Mouse (Mus musculus) forebrain, embryonic 11.5 days (tissue): ENCODE data around the gene Pigp. TPM values are rescaled to one million over a fixed set of nuclear protein-coding genes. Genes with fewer than 3 reads are reported as not detected.

Source experiments
- ATAC-seq: fragments of 200-750 bp; cut with Nextera tagmentation; replicated peaks from 2 replicates; pipeline ENCODE4 v1.8.0; 2017; ENCODE audit warnings: moderate TSS enrichment; ENCODE audit not compliant: low FRiP score
- DNase-seq: peaks from one replicate; pipeline ENCODE4 v3.0.0-alpha.2; 2017; ENCODE audit warnings: low spot score
- H3K27ac ChIP-seq: fragments of 300-500 bp; sonication (generic); 2 replicates; pipeline ENCODE4 v1.5.1; 2014; ENCODE audit warnings: low read depth, low read length
- H3K27me3 ChIP-seq: fragments of 300-500 bp; sonication (generic); 2 replicates; pipeline ENCODE4 v1.6.1; 2014; ENCODE audit warnings: mild to moderate bottlenecking, low read length, mixed read lengths; ENCODE audit not compliant: control insufficient read depth, insufficient read depth
- H3K36me3 ChIP-seq: fragments of 300-500 bp; sonication (generic); 2 replicates; pipeline ENCODE4 v1.6.1; 2014; ENCODE audit warnings: mild to moderate bottlenecking, low read length, moderate library complexity, mixed read lengths; ENCODE audit not compliant: control insufficient read depth, insufficient read depth
- H3K4me1 ChIP-seq: fragments of 300-500 bp; sonication (generic); replicated peaks from 2 replicates; pipeline ENCODE4 v1.6.1; 2014; ENCODE audit warnings: low read length, mixed read lengths; ENCODE audit not compliant: control insufficient read depth, insufficient read depth
- H3K4me2 ChIP-seq: fragments of 300-500 bp; sonication (generic); 2 replicates; pipeline ENCODE4 v1.6.1; 2014; ENCODE audit warnings: low read depth, mild to moderate bottlenecking, low read length, moderate library complexity, mixed read lengths; ENCODE audit not compliant: severe bottlenecking
- H3K4me3 ChIP-seq: fragments of 300-500 bp; sonication (generic); 2 replicates; pipeline ENCODE4 v1.5.1; 2014; ENCODE audit warnings: low read depth, low read length
- H3K9ac ChIP-seq: fragments of 300-500 bp; sonication (generic); 2 replicates; pipeline ENCODE4 v1.6.1; 2014; ENCODE audit warnings: low read length
- H3K9me3 ChIP-seq: fragments of 300-500 bp; sonication (generic); 2 replicates; pipeline ENCODE4 v1.6.1; 2016; ENCODE audit warnings: low read length, mixed read lengths; ENCODE audit not compliant: control insufficient read depth
- WGBS: fragments of 180-500 bp; shearing (Covaris S2); extraction: QIAGEN DNeasy Blood & Tissue Kit; methylation state at CpG from one replicate; pipeline ENCODE4 v1.1.7; 2014; 5-methylcytosine and 5-hydroxymethylcytosine counted together
- polyA plus RNA-seq: library from polyadenylated mRNA; unstranded; fragments of >200 nt; fragmentation: Nextera tagmentation; extraction: Ambion mirVana; gene quantifications from 2 replicates; pipeline ENCODE4 v1.2.1, GENCODE M21; 2014

Gene Pigp
- polyA plus RNA-seq, 1 experiment from 2014 or later: 92.3 TPM

GRCm38 (mm10) chr16:94396641-94397040 lies 25.0 kb upstream of the Pigp start:
- Histone ChIP-seq H3K4me3 (no peak overlapping the region), H3K27me3 (no peaks in the 10 kb centered on the region), H3K27ac (no peak overlapping the region), H3K4me2 (no peak overlapping the region), H3K4me1 (no peaks in the 10 kb centered on the region), H3K36me3 (peaks cover 2% of the 10 kb centered on the region; the same call in 1 of the 2 replicates), H3K9ac (no peak overlapping the region), H3K9me3 (no peaks in the 10 kb centered on the region)
- WGBS: 89% methylated on average over 7 of the region's 7 CpGs
- DNase-seq: no peak
- no peak for ATAC-seq

GRCm38 (mm10) chr16:94395051-94395450 lies 23.4 kb upstream of the Pigp start:
- H3K4me3 ChIP-seq: no peak overlapping the region
- no peak overlapping the region for H3K27ac ChIP-seq
- no peak overlapping the region for H3K9ac ChIP-seq
- H3K9me3 ChIP-seq: no peaks in the 10 kb centered on the region
- H3K4me2 ChIP-seq: no peak overlapping the region
- peaks cover 2% of the 10 kb centered on the region; the same call in 1 of the 2 replicates for H3K36me3 ChIP-seq
- no peak for DNase-seq
- H3K27me3 ChIP-seq: no peaks in the 10 kb centered on the region
- H3K4me1 ChIP-seq: no peaks in the 10 kb centered on the region
- no peak for ATAC-seq
- 80% methylated on average over 3 of the region's 3 CpGs for WGBS

DNA sequence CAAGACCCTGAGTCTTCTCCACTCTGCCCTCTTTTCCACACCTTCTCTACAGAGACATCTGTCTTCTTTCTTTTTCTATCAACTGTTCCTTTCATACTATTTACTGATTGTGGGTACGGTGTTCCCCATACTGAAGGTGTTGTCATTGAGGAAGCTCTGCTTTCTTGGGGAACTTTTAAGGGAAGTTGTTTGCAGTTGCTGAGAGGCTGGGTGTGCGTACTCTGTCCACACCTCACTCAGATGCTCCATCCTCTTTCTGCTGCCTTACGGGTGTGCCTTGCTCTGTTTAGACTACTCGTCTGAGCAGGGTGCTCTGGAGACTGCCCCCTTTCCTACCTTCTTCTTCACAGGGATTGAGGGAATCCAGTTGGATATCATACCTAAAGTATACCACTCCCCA lies 20.7 kb upstream of the Pigp start:
- Histone ChIP-seq H3K4me3 (no peak overlapping the region), H3K4me1 (no peaks in the 10 kb centered on the region), H3K36me3 (peaks cover 2% of the 10 kb centered on the region; the same call in 1 of the 2 replicates), H3K9ac (no peak overlapping the region), H3K27ac (no peak overlapping the region), H3K27me3 (no peaks in the 10 kb centered on the region), H3K4me2 (no peak overlapping the region), H3K9me3 (no peaks in the 10 kb centered on the region)
- DNase-seq: no peak
- 91% methylated on average over 4 of the region's 4 CpGs for WGBS
- ATAC-seq: no peak

GRCm38 (mm10) chr16:94387690-94388089 lies 16.0 kb upstream of the Pigp start:
- 95% methylated on average over 7 of the region's 7 CpGs for WGBS

GRCm38 (mm10) chr16:94383277-94383676 lies 11.6 kb upstream of the Pigp start:
- no peaks in the 10 kb centered on the region for H3K36me3 ChIP-seq
- no peaks in the 10 kb centered on the region for H3K9me3 ChIP-seq
- H3K4me2 ChIP-seq: no peak overlapping the region
- no peak for ATAC-seq
- no peak overlapping the region for H3K27ac ChIP-seq
- no peaks in the 10 kb centered on the region for H3K4me1 ChIP-seq
- no peak overlapping the region for H3K9ac ChIP-seq
- H3K4me3 ChIP-seq: no peak overlapping the region
- no peaks in the 10 kb centered on the region for H3K27me3 ChIP-seq
- DNase-seq: no peak
- 94% methylated on average over 3 of the region's 3 CpGs for WGBS

More at GRCm38 (mm10) chr16:94387690-94388089, 16.0 kb upstream of the Pigp start:
- Histone ChIP-seq H3K9me3 (no peaks in the 10 kb centered on the region), H3K36me3 (no peaks in the 10 kb centered on the region), H3K27ac (no peak overlapping the region), H3K27me3 (no peaks in the 10 kb centered on the region), H3K4me1 (no peaks in the 10 kb centered on the region), H3K4me3 (no peak overlapping the region), H3K9ac (no peak overlapping the region), H3K4me2 (no peak overlapping the region)
- DNase-seq: no peak
- no peak for ATAC-seq

- Histone ChIP-seq H3K27me3 (no peaks in the 10 kb centered on the region), H3K9me3 (no peaks in the 10 kb centered on the region), H3K4me3 (no peak overlapping the region), H3K36me3 (no peaks in the 10 kb centered on the region), H3K4me2 (no peak overlapping the region), H3K27ac (no peak overlapping the region), H3K4me1 (no peaks in the 10 kb centered on the region), H3K9ac (no peak overlapping the region)
- DNase-seq (no peak), ATAC-seq (no peak)
- 91% methylated on average over 1 of the region's 1 CpGs for WGBS
Observed at GRCm38 (mm10) chr16:94379386-94379785, 7.7 kb upstream of the Pigp start.

DNA sequence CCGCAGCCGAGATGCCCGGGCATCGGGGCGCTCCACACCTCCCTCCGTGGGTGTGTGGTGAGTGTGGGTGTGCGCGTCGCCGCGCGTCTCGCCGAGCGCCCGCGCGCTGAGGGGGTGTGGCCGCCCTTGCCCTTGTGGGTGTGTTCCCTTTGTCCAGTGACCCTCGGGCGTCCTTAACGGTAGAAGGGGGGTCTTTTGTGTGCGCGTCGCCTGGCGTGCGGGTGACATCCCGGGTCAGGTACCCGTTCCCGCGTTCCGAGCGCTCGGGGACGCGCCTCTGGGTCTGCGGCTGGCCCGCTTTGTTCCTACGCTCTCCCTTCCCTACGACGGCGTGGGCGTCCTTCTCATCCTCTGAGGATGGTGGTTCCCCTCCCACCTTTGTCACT lies 734 bp downstream of the Pigp start:
- Histone ChIP-seq H3K4me2 (peak overlapping the region; percentile 69), H3K27ac (peak overlapping the region; percentile 97), H3K9me3 (no peaks in the 10 kb centered on the region), H3K4me3 (peak overlapping the region; percentile 89), H3K36me3 (no peaks in the 10 kb centered on the region), H3K4me1 (peaks cover 2% of the 10 kb centered on the region; the same call in 1 of the 2 replicates), H3K9ac (peak overlapping the region; percentile 95), H3K27me3 (no peaks in the 10 kb centered on the region)
- peak; percentile 79 for ATAC-seq
- DNase-seq: no peak
- 0% methylated on average over 43 of the region's 43 CpGs for WGBS

GRCm38 (mm10) chr16:94370173-94370914 lies 1.3 kb downstream of the Pigp start, which contains the start of gene Ttc3:
Gene Ttc3 (plus strand): TSS chr16:94370618.
- H3K9ac ChIP-seq: peak within 1 kb of the TSS; percentile 95
- H3K27ac ChIP-seq: peak within 1 kb of the TSS; percentile 97
- peak within 1 kb of the TSS; percentile 69 for H3K4me2 ChIP-seq
- H3K9me3 ChIP-seq: no peaks in the 10 kb centered on the region
- WGBS: under 1% methylated on average over 77 of the region's 79 CpGs
- peaks cover 2% of the 10 kb centered on the region; the same call in 1 of the 2 replicates for H3K4me1 ChIP-seq
- DNase-seq (peak; percentile 99), ATAC-seq (peak; percentile 83)
- no peaks in the 10 kb centered on the region for H3K36me3 ChIP-seq
- H3K27me3 ChIP-seq: no peaks in the 10 kb centered on the region
- H3K4me3 ChIP-seq: peak within 1 kb of the TSS; percentile 89
